Comparison of ENCODE assay signal across 7 mouse cellular contexts in genomic region chr9:35335888-35336700, GRCm38 (mm10).
DNase-seq lines count a peak whose midpoint lies in the region; ATAC-seq lines count a peak whose summit lies in the region.

No protein-coding gene starts in this region.

- ATAC-seq in neural tube, embryonic 11.5 days (ENCODE audit: insufficient read depth, low FRiP score, low TSS enrichment), result no peak
- peak; percentile 57 for ATAC-seq in hindbrain, embryonic 16.5 days
- ATAC-seq in monocyte, adult 5-6 weeks (replicated peaks; ENCODE audit: insufficient number of reproducible peaks, low FRiP score, low TSS enrichment, poor library complexity, severe bottlenecking), result no peak

- peak; percentile 17 for DNase-seq in neural tube, embryonic 11.5 days (ENCODE audit: low spot score)
- DNase-seq in neural tube, embryonic 10.5 days (ENCODE audit: extremely low spot score, low spot score), result no peak
- peak; percentile 62 for DNase-seq in embryo, embryonic 11 days
- peak; percentile 56 for DNase-seq in skeletal muscle tissue, adult 2 months (ENCODE audit: low read depth, low spot score)
- DNase-seq in urinary bladder, adult 2 months (ENCODE audit: low spot score), result no peak

- peaks cover 23% of the 10 kb centered on the region for H3K4me1 ChIP-seq in neural tube, embryonic 11.5 days (ENCODE audit: control insufficient read depth, insufficient read depth, low read length)
- peaks cover 11% of the 10 kb centered on the region for H3K4me1 ChIP-seq in hindbrain, embryonic 16.5 days (ENCODE audit: control insufficient read depth, insufficient read depth, low read depth, low read length)

- peaks cover 2% of the 10 kb centered on the region; the same call in 1 of the 2 replicates for H3K27me3 ChIP-seq in neural tube, embryonic 11.5 days (ENCODE audit: control insufficient read depth, insufficient read depth, low read length)
- peaks cover 20% of the 10 kb centered on the region for H3K27me3 ChIP-seq in hindbrain, embryonic 16.5 days (replicated peaks; ENCODE audit: control insufficient read depth, insufficient read depth, low read length)

- no peak overlapping the region for H3K9ac ChIP-seq in neural tube, embryonic 11.5 days (ENCODE audit: low read length)
- H3K9ac ChIP-seq in hindbrain, embryonic 16.5 days (ENCODE audit: low read depth, low read length), result no peak overlapping the region

- no peaks in the 10 kb centered on the region for H3K36me3 ChIP-seq in neural tube, embryonic 11.5 days (ENCODE audit: control insufficient read depth, insufficient read depth, low read length)
- no peaks in the 10 kb centered on the region for H3K36me3 ChIP-seq in hindbrain, embryonic 16.5 days (ENCODE audit: control insufficient read depth, insufficient read depth, low read length)

- H3K4me3 ChIP-seq in neural tube, embryonic 11.5 days (ENCODE audit: low read depth, low read length), result no peak overlapping the region
- no peak overlapping the region for H3K4me3 ChIP-seq in hindbrain, embryonic 16.5 days (ENCODE audit: low read length)

- H3K9me3 ChIP-seq in neural tube, embryonic 11.5 days (ENCODE audit: control insufficient read depth, low read length), result no peaks in the 10 kb centered on the region
- H3K9me3 ChIP-seq in hindbrain, embryonic 16.5 days (ENCODE audit: control insufficient read depth, low read length), result no peaks in the 10 kb centered on the region

- H3K4me2 ChIP-seq in neural tube, embryonic 11.5 days (ENCODE audit: low read depth), result no peak overlapping the region
- H3K4me2 ChIP-seq in hindbrain, embryonic 16.5 days (ENCODE audit: low read length), result peak overlapping the region; percentile 7; the same call in 1 of the 2 replicates

- H3K27ac ChIP-seq in neural tube, embryonic 11.5 days (ENCODE audit: low read depth, low read length), result no peak overlapping the region
- no peak overlapping the region for H3K27ac ChIP-seq in hindbrain, embryonic 16.5 days (ENCODE audit: low read depth, low read length)

- WGBS in neural tube, embryonic 11.5 days, result 64% methylated on average over 15 of the region's 15 CpGs
- WGBS in hindbrain, embryonic 16.5 days, result 42% methylated on average over 15 of the region's 15 CpGs

Comparison
In these comparisons a context has a peak if more than half of its experiments do, and no peak if none do; other contexts are left out.
1. DNase-seq: peak in neural tube, embryonic 11.5 days (single experiment), embryo, embryonic 11 days (single experiment) and skeletal muscle tissue, adult 2 months (single experiment); none in neural tube, embryonic 10.5 days (single experiment) and urinary bladder, adult 2 months (single experiment).